Mouse (Mus musculus) megakaryocyte progenitor cell, adult 5-6 weeks (primary cell): ENCODE measurements around the gene Evi5. TPM values are rescaled to one million over a fixed set of nuclear protein-coding genes. Genes with fewer than 3 reads are reported as not detected.

Source experiments
- ATAC-seq: replicated peaks from 2 replicates; pipeline ENCODE4 v1.8.0; 2016; ENCODE audit warnings: mild to moderate bottlenecking, moderate TSS enrichment, inconsistent platforms; ENCODE audit not compliant: poor library complexity
- total RNA-seq, 2 experiments: library from RNA; stranded (forward) in 1 of 2; stranded (reverse) in 1 of 2; fragments of 157-497, 149-512 nt in 1 of 2; fragments of 200-1000 nt in 1 of 2; gene quantifications; 2 replicates each; pipeline versions ENCODE4 v1.2.3 to v1.2.4; 2015 to 2017

Evi5 gene
- total RNA-seq, 2 experiments from 2014 or later, result 12.2 to 19.5 TPM

DNA sequence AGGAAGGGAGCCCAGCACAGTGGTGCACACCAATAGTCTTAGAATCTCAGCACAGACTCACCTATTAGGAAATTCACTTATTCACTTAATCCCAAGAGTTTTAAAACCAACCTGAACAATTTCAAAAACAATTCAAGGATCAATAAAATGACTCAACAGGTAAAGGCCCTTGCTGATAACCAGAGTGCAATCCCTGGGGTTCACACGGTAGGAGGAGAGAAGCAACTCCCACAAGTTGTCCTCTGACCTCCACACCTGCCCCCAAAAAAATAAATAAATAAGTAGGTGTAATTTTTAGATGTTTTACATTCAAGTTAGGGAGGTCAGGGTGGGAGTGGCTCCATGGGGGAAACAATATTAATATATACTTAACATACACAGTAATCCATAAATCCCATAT, 52.4 kb downstream of the Evi5 start:
- ATAC-seq, result no peak

DNA sequence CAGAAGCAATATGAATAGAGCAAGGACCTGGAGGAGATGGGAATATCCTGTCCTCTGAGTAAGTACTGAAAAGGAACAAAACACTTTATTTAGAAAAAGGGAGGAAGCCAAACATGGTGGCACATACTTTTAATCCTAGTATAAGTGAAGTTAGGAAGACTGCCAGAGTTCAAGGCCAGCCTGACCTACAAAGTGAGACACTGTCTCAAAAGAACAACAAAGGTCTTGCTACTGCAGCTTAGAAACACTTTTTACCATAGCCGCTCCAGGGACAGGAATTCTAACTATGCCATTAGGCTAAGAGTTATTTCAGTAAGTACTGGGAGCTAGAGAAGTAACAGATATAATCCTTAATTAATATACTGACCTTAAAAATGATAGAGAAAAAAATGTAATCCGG, 60.3 kb downstream of the Evi5 start:
- no peak for ATAC-seq

DNA sequence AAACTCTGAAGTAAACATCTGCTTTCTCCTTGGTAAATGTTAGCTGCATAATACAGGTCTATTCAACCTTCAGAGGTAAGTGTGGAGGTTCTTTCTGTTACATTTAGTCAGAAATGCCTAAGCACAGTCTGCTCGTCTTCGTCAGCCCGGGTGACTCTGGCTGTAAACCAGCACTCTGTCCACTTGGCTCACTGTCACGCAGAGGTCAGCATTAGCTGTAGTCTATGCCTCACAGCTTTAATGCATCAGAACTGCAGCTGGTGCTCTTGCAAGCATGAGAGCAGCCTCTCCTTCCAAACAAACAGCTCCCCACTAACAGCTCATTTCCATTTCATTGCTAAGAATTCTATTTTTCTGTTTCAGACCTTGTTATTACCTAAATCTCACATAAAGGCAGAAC, 67.4 kb downstream of the Evi5 start:
- no peak for ATAC-seq

DNA sequence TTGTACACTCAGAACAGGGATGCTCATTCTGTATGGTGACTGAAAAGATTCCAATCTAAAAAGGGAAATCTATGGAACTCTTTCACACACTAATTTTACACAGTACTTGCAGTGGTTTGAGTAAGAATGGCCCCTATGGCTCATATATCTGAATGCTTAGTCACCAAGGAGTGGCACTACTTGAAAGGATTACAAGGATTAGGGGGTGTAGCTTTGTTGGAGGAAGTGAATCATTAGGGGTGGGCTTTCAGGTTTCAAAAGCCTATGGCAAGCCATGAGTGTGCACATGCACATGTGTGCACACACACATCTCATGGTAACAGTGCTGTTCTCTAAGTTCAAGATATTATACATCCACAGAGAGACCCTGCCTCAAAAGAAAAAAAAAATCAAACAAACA, 72.3 kb downstream of the Evi5 start:
- no peak for ATAC-seq

DNA sequence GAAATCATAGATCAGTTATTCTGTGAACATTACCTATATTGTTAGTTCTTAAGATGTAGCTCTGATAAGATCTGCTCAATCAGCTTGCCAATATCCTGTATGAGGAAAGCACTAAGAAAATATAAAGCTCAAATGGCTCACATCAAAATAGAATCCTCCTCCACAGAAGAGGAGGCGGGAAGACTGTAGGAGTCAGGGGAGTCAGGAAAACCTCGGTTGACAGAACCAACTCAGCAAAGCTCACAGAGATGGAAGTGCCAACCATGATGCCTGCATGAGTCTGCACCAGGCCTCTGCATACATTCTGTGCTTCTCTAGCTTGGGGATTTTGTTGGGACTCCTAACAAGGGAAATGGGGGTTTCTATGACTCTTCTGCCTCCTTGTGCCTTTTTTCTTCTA, 73.7 kb downstream of the Evi5 start:
- ATAC-seq, result no peak

DNA sequence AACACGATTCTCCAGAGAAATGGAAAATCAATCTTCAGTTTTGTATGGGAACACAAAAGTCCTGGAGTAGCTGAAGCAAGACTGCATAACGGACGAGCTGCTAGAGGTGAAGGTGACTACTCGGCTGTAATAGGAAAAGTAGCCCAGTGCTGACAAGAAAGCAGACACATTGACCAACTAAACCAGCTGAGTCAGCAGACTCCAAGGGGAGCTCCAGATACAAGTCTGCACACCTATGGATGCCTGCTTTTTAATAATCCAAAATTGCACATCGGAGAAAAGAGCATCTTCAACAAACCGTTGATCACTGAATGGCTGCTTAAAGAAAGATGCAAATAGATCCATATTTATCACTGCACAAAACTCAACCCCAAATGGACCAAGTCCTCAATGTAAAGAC, 76.6 kb downstream of the Evi5 start:
- ATAC-seq, result no peak

DNA sequence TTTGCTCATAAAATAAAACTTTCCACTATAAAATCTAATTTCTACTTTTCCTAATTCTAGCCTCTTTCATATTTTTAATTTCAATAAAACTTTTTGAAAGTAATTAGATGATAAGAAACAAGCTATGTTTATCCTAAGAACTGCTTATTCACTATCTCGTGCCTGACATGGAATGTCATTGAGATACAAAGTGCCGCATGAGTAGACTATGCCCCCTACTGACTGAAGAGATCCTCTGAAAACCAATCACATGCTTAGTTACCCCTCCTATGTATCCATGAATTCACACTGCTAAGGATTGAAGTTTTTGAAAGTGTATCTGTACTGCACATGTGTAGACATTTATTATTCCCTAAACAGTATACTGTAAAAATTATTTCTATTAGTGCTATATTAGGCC, 81.0 kb downstream of the Evi5 start:
- ATAC-seq, result peak; percentile 68

DNA sequence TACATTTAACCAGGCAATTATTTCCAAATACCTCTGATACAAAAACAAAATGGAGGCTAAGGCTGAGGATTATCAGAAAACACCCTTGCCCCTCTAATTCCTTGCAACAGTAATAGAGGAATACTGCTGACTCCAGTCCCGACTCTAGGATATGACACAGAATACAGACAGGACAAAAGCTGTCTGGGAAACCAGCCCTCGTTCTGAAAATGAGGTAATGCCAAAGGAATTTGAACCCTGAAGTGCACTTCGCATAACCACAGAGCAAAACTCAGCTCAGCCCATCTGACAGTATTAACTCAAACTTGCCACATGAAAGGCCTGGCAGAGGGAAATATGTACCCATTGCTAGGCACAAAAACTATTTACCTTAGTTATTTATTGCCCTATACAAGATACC, 81.6 kb downstream of the Evi5 start:
- ATAC-seq, result no peak

DNA sequence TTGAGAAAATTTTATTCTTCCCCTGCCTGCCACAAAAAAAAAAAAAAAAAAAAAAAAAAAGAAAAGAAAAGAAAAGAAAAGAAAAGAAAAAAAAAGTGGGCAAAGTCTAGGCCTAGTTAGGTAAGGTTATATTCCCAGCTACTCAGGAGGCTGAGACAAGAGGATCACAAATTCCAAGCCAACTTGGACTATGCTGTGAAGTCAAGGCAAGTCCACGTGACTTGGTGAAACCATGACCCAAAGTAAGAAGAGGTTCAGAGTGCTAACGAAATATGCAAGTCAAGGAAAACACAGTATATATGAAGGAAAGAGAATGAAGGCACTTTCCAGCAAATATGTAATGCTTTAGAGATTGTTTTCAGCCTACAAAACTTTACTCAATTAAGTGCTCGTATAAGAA, 82.4 kb downstream of the Evi5 start:
- ATAC-seq, result no peak

DNA sequence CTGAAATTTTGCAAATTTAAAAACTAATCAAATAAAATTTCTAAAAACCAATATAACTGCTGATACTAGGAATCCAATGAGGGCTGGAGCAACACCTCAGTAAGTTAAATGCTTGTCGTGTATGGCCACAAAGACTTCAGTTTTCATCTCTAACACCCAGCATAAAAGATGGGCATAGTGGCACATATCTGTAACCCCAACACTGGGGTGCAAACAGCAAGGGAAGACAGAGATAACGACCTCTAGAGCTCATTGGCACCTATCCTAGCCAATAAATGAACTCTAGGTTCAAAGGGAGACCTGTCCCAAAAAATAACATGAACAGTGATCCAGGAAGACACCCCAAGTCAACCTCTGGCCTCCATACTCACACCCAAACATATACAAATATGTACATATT, 82.9 kb downstream of the Evi5 start:
- ATAC-seq, result peak; percentile 79

DNA sequence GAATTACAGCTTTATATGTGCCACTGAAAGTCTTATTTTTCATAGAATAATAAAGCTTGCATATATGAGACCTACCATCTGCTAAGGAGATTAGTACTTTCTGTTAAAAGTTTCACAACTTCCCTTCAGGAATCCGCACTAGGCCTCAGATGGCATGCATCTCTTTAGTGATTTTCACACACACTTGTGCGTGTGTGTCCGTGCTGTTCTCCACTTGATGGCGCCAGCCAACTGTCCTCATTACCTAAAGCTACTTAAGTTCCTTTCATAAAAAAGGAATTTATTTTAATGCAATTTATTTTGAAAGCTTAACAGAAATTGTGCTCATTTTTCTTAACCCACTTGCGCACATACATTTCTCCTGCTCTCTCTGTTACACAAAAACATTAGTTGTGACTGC, 85.4 kb downstream of the Evi5 start:
- peak; percentile 79 for ATAC-seq

DNA sequence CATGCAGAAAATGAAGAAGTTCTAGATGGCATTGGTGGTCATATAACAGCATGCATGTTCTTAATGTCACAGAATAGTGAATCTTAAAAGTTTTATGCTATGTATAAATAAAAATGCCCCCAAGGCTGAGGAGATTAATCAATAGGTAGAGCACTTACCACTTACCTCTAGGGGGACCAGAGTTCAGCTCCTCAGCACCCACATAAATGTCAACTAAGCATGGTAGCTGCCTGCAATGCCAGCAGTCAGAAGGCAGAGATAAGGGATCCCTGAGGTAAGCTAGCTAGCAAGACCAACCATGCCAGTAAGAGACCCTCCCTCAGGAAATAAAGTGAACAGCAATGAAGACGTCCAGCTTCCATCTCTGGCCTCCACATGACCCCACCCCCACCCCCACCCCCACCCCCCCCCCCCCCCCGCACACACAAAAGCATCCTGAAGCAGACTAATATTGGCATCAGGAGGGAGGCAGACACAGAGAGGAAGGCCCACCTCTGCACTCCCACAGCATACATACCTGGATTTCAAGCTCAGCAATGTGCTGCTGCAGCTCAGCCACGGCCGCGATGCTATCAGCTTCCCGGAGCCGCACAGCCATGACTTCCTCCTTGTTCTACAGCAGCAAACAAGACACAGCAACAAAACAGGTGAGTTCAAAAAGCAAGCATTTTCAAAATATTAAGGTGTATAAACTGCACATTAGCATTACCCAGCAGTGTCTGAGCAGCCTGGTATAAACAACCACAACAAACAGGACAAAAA, 87.0 kb downstream of the Evi5 start:
- ATAC-seq, result no peak

DNA sequence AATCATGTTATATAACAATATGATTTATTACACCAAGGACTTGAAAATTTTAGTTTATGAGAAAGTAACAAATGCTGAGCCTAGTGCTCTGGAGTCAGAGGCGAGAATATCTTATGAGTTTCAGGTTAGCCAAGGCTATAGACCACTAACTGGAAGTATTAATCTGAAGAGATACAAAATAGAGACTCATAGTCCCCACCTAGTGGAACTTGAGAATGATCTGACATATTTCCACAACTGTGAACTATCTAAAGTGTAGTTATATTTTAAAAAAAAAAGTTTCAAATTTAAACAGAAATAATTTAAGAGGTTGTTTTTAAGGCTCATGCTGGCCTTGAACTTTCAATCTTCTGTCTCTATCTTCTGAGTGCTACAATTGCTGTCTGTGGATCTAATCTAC, 92.5 kb downstream of the Evi5 start:
- ATAC-seq, result no peak

DNA sequence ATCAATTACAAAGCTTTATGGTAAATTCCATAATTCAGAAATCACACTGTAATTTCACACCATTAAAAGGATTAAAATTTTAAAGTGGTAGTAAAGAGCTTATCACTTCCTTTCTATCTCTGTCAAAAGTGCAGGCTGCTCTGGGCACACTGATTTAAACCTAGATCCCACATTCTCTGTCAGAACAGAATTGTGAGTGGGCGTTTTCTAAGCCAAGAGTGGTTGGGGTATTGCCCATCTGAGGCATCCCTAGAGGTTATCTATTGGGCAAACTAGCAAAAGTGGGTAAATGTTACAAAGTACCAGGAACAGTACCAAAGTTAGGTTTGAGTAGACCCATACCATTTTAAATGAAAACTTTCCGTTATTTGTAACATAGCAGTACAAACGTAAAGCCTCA, 96.1 kb downstream of the Evi5 start:
- no peak for ATAC-seq

DNA sequence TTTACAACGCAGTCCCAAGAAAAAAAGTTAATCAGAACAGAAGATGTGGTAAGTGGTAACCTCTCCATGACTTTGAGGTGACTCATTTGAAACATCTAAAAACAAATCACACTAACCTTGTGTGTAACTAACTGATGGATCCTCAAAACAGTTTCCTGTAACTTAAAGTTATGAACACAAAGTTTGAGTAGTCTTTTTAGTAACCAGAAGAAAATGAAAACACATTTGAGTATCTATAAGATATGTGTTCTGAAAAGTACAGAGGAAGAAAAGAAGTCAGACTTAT, 97.4 kb downstream of the Evi5 start:
- ATAC-seq, result no peak

DNA sequence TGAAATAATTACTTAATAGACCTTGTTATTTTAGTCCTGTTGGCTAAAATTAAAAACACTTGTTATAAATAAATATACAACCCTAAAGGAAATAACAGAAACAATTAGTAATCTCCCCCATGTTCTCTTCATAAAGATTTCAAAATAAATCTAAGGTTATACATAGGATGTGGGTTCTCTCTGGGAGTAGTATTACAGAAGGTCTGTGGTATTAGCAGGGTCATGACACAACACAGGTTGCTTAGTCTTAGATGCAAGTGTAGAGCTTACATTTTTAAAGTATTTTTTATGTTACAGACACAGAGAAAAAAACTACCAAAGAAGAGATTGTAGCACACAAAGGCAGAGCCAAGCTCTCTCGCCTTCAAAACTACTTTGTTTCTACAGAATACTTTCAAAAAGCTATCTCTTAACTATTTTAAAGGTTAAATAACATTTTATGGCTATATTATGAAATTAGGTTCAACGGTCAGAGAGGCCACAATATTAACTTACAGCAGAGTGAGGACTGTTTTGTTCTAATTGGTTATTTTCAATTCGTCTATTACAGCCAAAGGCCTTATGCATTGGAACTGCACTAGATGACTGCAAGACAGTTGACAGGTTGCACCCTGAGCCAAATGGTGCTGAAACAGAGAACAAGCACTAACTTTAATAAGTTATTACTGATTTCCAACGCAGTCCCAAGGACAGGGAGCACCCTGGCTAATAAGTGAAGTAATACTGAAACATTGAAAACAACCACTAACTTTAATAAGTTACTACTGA, 97.9 kb downstream of the Evi5 start:
- ATAC-seq, result peak; percentile 81

DNA sequence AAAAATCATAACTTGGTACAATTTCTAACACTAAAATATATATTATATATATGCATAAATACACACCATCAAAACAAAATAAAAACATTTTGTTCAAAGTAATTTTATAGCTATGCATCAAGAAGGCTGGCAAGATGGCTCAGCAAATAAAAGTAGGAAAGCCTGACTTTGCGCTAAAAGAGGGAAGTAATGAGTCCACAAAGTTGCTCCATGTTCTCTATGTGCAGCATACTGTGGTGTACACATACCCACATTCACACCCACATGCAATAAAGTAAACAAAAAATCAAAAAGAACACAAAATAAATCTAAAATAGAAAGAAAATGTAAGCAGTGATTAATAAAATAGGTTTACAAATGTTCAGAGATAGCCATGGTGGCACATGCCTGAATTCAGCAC, 99.0 kb downstream of the Evi5 start:
- peak; percentile 46; the same call in 1 of the 2 replicates for ATAC-seq

DNA sequence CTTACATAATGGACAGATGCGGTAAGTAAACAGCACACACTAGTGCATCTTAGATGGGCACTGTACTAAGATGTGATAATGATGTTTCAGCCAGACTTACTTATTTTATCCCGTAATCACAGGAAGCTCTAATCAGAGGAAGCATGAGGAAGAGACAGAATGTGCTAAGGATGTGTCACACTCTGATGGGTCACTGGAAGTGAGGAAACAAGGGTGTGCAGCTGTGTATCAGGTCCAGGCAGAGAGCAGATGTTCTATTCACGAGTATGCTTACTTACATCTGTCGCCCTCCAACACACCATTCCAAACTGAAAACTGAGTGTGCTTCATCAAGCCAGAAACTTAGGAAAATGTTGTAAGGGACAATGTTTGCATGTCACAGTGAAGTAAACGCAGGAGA, 102.9 kb downstream of the Evi5 start:
- ATAC-seq, result peak; percentile 40; the same call in 1 of the 2 replicates

DNA sequence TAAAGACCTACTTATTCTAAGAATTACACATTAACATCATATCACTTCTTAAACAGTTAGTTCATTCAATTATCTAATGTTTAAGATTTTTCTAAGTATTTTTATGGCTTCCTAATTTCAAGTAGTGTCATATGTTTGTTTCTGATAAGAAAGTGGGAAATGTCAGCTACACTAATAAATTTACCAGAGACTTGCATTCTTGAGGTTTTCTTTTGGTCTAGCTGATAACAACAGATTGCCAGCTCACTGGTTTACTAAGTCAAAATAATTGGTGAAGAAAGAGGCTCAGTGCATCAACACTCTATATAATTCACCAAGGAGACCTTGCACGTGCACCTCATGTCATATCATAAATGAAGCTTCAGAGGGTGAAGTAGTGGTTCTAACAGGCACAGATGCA, 106.7 kb downstream of the Evi5 start:
- ATAC-seq, result peak; percentile 57

DNA sequence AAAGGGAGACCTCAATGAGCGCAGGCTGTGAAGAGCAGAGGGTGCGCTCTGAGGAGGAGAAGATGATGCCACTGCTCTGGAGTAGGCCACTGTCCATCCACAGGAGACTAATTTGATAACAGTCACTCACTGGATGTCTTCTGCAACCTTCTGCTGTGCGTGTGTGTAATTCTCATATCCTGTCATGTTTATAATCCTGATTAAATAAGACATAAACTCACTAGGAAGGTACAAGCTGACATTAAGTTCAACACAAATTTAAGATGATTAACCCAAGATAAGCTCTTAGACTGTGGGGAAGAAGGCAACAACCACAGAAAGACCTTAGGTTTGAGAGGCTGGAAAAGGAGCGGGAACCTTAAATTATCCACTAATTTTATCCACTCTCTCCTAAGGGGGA, 109.0 kb downstream of the Evi5 start:
- no peak for ATAC-seq

DNA sequence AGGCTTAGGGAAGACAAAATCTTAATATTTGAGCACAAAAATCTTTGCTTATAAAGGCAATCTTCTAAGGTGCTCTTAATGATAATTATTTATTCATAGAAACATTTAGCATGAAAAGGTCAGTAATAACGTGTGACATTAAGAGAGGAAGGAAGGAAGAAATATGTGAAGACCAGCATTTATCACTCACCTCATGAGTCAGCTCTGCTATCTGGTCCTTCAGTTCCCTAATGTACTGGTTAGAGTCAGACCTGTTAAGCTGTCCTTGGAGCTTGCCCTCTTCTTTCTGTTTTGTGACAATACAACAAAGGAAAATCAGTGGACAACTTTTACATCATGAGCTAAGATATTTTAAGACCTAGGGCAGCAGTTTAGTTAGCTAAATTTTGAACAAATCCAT, 110.4 kb downstream of the Evi5 start:
- ATAC-seq, result no peak

DNA sequence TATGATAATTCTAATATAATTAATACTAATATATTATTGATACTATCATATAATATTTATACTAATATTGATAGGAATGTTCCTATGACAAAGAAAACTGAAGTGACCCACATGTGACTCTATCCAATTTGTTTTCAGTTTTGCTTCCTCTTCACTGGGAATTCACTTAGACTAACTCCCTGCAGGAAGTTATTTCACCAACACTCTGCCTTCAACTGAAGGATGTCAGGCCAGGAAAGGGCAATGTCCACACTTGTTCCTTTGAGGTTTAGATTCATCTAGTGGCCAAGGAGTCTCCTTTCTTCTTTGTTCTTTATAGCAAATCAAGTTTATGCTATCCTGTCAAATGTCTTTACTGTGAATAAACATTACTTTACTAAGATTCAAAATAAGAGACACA, 111.2 kb downstream of the Evi5 start:
- peak; percentile 39 for ATAC-seq

DNA sequence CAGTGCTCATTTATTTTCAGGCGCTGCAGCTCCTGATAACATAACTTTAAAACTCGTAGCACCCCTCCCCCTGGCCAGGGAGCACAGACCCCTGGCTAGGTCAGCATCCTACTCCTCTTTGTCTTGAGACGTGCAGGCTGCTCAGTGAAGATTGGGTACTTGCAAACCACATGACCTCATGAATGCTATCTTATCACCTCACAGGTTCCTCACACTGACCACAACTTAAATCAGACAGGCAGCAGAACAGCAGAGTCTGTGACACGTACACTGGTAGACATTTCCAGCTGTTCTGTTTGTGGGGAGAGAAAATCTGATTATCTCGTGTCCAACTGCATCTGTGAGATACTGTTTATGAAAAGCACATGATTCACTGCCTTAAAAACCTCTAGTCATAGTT, 115.8 kb downstream of the Evi5 start:
- ATAC-seq, result peak; percentile 97
